Mouse (Mus musculus) 416B (cell line): Measurements from ENCODE around the gene Alx1.

ENCODE experiments used
- DNase-seq: peaks from one replicate; pipeline ENCODE4 v3.0.0; 2011; ENCODE audit warnings: low read depth

The Alx1 gene

GRCm38 (mm10) chr10:103029730-103030490 is at the start of gene Alx1:
Gene Alx1, minus strand, starts transcription at chr10:103030215.
- DNase-seq: no peak

GRCm38 (mm10) chr10:103049593-103049992 is 19.6 kb upstream of the Alx1 start:
- no peak for DNase-seq

- DNase-seq: no peak
These were observed 16.6 kb upstream of the Alx1 start for GRCm38 (mm10) chr10:103046623-103047022.

DNA sequence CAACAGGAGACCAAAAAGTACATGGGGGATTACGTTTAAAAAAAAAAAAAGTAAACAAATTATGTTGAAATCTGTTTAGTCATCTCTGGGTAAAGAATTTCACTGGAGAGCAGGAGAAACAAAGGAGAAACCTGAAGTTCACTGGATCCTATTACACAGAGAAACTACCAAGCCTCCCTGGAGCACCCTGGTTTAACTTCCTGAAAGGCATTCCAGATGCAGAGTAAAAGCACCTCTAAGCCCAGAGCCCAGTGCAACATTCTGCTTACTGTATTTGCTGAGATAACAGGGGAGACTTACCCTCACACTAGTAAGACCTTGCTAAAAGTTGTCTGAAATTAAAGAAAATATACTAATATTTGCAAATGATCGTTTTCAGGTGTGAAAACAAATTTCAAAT is 15.0 kb upstream of the Alx1 start:
- DNase-seq: no peak

GRCm38 (mm10) chr10:103035002-103035640 is 5.1 kb upstream of the Alx1 start:
- DNase-seq: no peak

DNA sequence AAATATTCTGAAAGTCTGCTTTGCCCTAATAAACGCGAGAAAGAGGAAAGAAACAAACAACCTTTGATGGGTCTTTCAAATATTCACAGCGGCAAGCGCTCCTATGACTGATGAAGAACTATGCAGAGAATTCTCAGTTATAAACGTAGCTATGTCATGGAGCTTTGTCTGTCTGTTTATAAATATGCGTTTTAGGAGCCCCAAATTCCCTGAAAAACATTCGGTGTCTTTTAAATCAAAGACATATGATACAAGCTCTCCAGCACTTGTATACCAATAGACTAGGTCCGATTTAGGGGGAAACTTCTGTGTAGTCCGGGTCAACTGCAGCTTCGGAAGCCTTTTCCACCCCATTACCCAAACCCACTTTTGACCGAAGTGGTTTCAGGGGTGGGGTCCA is 916 bp upstream of the Alx1 start:
- DNase-seq: no peak

GRCm38 (mm10) chr10:103029132-103029729 is 784 bp downstream of the Alx1 start:
- no peak for DNase-seq

- no peak for DNase-seq
These were observed 1.5 kb downstream of the Alx1 start for GRCm38 (mm10) chr10:103028253-103029131.

DNA sequence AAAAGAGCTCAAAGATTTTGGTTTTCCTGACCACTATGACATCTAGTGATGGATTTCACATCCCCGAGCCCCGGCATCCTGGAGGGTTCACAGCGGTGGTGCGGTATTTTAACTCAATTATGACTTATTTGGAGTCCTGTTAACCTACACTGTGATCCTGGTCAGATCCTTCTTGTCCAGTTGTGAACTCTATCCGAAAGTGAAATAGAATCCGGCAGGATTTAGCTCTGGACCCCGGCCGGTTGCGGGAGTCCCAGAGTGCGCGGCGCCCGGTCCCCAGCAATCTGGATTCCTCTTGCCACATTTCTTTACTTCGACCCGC is 2.1 kb downstream of the Alx1 start:
- no peak for DNase-seq

- no peak for DNase-seq
These were observed 2.6 kb downstream of the Alx1 start for GRCm38 (mm10) chr10:103027226-103027930.

GRCm38 (mm10) chr10:103026636-103027225 is 3.3 kb downstream of the Alx1 start:
- DNase-seq: no peak

DNA sequence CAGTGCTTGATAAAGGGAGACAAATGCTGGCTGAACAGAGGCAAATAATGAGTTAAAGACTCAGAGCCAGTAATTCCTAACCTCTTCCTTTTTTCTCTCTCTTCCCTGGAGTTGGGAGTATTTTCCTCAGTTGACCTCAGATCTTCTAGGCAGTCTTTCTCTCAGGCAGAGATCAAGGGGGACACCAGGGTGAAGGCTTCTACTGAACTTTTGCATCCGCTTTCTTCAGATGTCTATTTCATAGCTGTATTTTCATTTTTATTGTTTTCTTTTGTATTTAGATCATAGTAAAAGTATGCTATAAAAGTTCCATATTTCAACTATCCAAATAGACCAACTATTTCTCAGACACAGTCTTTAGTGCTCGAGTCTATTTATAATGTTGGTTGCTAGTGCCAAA is 27.5 kb downstream of the Alx1 start:
- no peak for DNase-seq

GRCm38 (mm10) chr10:103000902-103001301 is 29.1 kb downstream of the Alx1 start:
- no peak for DNase-seq

- peak; percentile 17 for DNase-seq
These were observed 30.4 kb downstream of the Alx1 start for GRCm38 (mm10) chr10:102999584-102999983.

GRCm38 (mm10) chr10:102975106-102975505 is 54.9 kb downstream of the Alx1 start:
- DNase-seq: no peak

- DNase-seq: peak; percentile 2
These were observed 70.4 kb downstream of the Alx1 start for GRCm38 (mm10) chr10:102959602-102960001.
